Mouse (Mus musculus) R1 (cell line): ENCODE results near the gene Muc13.

ENCODE experiments used
- DNase-seq: peaks from one replicate; pipeline ENCODE4 v3.0.0-alpha.2; 2018; ENCODE audit warnings: low read depth, low spot score

The Muc13 gene

DNA sequence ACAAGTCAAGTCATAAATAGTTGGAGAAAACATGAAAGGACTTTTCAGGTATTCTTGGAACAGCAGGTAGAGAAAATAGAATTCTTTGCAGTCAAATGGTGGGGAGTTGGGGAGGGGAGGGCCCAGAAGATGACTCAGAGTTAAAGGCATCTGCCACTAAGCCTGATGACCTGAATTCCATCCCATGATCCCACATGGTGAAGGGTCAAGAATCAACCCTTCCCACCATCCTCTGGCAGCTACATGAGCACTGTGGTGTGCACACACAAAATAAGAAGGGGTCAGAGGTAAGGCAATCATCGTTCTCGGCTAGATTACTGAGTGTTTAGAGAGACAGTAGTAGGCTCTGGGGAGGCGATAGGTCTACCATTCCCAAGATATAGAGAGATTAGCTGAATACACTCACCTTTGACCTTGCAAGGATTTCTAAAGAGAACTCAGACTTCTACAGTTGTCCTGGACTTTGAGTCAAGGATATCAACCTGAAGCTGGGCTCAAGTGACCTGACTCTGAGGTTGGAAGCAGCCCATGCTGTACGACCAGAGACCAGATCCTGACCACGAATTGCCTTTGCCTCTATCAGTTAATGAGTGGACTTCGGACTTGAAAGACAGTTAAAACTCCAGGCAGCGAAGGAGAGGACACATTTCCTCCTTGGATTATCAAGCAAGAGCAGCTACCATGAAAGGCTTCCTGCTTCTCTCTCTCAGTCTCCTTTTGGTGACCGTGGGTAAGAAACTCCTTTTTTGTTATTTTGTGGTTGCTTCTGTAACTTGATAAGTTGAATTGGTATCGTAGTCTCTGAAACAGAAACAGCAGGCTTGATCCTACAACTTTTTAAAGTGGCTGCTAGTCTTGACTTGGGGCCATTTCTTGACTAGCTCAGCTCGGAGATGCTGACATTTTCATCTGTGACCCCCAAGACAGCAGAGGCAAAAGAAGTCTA is at the start of gene Muc13:
Gene Muc13, plus strand, starts transcription at position 192 of the 946 bp plus-strand sequence.
- no peak for DNase-seq

DNA sequence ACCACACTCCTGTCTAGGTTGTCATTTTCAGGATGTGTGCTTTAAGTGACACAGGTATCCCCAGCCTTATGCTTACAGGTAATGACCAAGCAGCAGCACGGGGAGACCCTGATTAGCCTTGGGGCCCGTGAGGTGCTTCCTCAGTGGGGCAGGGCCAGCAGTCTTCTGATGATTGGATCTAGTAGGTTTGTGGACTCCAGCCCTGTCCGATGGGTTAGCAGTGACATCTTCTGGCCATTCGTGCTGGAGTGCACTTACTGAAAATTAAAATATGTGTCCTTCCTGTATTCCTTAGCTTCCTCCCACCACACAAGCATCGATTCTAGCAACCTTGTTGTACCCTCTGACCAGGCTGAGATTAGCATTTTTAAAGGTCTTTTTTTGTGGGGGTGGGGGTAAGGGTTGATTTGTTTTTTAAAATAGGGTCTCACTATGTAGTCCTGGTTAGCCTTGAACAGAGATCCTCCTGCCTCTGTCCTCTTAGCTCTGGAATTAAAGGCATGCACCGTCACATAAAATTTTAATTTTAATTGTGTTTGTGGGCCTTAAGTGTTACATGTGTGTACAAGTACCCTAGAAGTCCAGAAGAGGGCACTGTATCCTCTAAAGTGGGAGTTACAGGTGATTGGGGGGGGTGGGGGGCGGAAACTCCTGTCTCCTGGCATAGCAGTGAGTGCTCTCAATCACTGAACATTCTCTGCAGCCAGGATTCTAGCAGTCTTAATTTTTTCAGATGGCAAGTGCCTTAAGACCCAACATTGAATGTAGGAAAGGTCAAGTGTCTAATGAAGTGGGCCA is 49.0 kb upstream of the Muc13 start:
- DNase-seq, result peak; percentile 67

DNA sequence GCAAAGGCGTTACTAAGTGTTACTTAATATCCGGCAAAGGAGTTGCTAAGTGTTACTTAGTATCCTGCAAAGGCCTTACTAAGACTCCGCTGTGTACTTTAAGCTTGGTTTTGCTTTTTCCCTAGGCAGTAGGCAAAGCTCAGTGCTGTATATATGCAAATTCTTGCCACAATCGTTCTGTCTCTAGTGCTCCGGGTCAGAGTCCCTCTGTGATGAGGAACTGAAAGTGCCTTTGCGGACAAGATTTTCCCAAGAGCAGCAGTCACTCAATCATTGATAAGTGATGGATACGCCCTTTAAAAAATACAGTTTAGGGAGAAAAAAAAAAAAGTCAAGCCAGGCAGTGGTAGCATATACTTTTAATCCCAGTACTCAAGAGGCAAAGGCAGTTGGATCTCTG is 48.4 kb upstream of the Muc13 start:
- no peak for DNase-seq

DNA sequence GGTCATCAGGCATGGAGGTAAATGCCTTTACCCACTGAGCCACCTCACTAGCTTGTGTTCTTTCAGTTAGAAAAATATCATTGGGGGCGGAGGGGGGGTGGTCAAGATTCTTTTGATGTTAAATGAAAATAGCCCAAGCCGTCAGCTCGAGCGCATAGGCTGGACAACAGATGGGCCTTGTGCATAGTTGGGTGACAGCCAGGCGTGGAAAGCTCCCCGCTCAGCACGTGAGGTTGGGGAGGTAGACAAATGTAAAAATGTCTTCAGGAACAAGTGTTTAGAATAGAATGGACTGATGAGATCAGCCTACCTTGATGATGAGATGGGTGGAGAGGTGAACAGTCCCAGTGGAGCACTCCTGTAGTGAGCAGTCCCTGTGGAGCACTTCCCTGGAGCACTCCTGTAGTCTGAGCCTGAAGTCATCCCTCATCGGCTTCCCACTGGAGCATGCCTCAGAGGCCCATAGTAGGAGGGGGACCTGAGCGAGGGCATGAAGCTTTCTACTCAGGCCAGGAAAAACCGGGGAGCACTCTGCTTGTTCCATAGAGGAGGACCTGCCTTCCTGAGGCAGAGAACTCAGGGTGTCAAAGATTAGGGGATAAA is 47.7 kb upstream of the Muc13 start:
- DNase-seq, result no peak

DNA sequence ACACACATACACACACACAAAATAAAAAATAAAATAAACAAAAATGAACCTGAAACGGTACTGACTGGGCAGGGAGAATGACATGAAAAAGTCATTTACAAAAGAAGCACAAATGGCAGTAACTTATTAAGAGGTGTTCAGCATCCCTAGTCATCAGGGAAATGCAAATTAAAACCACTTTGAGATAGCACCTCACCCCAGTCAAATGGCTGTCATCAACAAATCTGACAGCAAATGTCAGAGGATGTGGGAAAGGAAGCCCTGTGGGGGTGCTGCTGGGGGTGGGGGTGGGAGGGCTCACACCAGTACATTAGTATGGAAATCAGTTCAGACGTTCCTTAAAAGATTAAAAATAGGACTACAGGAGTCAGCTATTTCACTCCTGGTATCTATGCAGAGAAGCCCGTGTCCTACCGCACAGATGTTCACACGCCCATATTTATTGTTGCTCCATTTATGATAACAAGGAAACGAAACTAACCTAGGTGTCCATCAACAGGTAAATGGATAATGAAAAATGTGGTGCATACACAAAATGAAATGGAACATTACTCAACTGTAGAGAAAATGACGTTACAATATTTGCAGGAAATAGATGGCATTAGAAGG is 46.4 kb upstream of the Muc13 start:
- DNase-seq, result no peak

DNA sequence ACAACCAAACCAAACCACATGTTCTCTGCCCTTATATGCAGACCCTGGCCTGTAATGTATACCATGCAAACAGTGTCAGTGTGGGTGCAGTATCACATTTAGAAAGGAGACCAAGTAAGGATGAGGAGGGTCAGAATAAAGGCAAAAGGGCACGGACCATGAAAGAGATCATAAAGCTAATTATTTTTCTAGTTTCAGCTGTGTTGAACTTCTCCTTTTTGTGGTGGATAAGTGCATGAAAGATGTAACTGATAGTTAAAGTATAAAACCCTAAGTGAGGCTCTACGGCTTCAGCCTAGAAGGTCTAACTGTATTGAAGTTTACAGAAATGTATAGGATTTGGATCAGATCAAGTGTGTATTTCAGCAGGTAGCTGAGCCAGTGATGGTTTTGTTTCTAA is 45.8 kb upstream of the Muc13 start:
- DNase-seq, result no peak

DNA sequence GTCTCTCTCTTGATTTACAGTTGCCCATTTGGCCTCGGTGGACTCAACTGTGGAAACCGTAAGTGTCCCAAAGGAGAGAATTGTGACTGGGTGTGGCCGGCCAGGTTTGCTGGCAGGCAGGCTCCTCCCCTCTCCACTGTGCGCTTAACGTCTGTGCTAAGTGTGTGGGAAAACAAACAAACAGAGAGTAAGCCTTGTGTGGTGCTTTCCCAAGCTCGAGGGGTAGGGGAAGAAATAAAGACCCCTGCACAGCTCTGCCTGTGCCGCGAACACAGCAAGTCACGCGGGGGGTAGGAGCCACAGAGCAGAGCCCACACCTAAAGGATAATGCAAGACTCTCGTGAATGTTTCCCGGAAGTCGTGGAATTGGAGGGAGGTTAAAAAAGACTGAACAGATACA is 42.7 kb upstream of the Muc13 start:
- peak; percentile 57 for DNase-seq

DNA sequence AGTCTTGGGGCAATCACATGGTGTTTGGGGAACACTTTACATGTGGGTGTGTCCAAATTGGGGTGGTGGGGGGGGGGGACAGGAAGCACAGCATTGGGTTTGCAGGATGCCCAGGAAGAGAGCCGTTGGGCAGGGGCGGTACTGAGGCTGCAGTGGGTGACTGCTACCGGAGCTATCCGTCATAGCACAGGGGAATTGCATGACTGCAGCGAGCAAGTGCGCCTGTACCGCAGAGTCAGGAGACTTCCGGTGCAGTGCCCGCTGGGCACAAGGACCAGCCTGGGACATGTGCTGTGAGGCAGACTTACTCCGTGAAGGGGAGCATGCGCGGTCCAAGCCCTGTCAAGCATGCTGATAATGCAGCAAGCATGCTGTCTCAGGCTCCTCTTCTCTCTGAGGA is 42.2 kb upstream of the Muc13 start:
- DNase-seq, result peak; percentile 47

DNA sequence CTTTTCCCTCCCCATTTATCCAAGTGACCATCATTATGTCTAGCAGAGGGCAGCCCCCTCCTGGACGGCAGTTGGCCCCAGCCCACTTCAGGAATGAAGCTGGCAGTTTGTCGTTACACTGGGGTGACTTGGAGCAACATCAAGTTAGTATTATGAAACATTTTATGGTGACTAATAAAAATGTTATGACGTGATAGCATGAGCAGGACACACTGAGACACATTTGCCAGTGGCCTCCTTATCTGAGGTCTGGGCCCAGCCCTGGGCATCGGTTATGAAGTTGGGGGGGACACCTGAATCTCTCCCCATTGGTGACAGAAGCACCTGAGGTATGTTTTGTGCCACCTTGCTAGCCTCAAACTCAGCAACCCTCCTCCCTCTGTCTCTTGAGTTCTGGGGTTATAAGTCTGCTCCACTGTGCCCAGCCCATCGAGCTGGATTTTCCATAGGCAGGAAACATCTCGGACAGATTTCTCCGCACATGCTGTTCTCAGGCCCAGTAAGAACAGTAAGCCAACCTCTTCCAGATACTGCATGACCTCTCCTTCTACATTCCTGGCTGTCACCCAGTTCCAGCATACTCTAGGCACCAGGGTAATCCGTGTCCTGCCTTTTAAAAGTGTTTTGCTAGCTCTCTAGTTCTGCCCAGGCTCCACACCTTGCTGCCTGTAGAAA is 40.8 kb upstream of the Muc13 start:
- no peak for DNase-seq

DNA sequence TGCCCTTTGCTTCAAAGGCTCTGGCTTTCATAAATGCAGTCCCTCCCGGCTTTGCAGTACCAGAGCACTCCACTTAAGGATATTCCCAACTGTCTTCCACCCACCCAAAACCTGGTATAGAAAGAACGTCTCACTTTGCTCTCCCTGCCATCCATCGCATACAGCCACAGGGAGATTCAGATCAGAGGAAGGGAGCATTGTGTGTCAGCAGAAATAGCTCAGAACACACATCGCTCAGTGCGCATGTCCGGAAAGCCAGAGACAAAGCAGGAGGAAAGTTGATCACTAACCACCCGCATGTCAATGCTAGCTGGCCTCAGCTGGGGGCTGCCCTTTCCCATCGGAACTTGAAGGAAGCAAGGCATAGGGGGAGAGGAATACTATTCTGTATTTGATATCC is 38.5 kb upstream of the Muc13 start:
- DNase-seq, result peak; percentile 63

DNA sequence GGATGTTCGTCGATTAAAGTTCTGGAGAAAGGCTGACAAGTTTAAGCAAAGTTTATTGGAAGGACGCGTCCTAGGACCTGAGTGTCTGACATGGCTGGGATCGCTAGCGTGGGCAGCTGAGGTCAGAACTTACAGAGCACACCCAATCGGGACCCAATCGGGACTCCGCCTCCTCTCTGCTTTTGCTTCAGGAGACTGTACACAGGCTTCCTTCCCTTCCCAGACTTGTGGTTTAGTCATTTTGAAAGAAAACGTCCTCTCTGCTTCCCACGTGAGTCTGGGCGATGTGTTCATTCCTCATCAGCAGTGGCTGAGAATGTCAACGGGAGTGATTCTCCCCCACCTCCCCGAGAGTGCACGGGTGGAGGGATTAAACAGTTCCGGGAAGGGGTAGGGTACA is 37.9 kb upstream of the Muc13 start:
- DNase-seq, result peak; percentile 40

DNA sequence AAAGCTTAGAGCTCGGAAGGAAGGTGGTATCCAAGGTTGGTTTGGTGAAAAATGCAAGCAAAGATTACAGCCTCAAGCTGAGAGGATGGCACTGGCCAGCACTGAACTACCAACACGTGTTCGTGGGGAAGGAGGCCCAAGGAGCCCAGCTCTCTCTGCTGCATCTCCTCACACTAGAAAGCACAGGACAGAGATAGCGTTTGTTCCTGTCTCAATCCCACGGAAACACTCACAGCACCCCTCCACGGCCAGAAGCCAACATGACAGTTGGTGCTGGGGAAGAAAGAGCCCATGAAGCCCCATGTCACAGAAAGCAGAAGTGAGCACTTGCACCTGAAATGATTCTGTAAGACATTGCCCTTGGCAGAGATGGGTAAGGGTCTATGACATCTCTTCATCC is 37.4 kb upstream of the Muc13 start:
- DNase-seq, result no peak

DNA sequence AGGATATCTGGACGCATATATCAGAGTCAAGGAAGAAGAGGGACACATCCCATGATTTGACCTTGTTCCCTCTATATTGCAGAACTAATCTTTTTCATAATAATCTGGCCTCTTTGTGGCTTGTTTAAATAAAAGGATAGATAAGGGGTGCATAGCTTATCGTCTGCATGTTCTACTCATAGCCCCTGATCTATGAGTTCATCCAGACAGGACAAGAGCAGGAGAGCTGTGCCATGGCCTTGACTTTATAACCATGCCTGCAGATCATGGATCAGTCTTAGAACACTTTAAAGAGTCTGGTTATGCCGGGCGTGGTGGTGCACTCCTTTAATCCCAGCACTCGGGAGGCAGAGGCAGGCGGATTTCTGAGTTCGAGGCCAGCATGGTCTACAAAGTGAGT is 34.6 kb upstream of the Muc13 start:
- DNase-seq, result no peak

DNA sequence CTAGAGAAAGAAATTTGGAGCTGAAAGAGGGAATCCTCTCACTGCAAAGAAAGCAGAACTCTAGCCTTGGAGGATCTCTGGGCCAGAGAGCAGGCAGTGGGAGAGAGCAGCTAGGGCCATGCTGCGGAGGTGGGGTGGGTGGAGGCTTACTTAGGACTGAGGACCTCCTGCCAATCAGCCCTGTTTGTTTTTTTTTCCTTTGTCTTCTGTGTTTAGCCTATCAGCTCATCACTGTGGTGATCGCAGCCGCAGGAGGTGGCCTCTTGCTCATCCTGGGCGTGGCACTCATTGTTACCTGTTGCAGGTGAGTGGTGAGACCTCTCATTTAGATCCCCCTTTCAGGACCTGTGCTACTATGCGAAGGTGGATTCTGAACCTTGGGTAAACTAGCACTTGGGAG is 33.3 kb upstream of the Muc13 start:
- DNase-seq, result peak; percentile 71

DNA sequence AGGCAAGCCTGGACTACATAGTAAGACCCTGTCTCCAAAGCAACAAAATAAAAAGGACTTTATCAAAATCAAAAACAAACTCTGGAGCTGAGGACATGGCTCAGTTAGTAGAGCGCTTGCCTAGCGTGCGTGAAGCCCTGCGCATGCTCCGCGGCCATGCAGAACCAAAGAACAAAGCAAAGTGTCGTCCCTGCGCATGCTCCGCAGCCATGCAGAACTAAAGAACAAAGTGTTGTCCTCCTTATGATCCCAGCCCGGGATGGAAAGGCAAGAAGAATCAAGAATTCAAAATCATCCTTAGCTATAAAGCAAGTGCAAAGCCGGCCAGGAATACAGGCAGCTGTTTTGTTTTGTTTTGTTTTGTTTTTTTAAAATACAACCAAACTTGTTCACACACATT is 32.8 kb upstream of the Muc13 start:
- DNase-seq, result peak; percentile 83

DNA sequence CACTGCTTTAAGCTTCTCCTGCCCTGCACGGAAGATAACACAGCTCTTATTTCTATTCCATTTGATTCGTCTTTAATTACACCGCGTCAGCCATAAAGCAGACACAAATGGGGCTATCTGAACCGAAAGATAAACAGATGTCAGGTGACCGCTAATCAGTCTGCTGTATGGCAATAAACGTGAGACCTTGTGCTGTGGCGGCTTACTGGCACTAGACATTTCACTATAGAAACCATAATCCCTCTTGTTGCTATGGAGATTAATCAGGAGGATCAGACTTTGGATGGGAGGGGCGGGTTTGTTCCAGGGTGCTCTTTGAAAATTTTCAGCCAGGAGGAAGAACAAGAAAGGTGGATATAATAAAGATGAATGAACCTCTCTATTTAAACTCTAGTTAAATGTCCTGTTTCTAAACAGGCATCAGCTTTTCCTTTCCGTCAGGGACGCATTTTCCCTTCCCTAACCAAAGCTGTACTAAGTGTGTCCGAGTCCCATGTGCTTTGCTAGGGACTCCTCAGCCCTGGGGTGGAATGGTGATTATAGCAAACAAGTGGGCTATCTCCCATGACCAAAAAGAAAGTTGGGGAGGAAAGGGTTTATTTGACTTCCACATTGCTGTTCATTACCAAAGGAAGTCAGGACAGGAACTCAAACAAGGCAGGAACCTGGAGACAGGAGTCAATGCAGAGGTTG is 29.2 kb upstream of the Muc13 start:
- DNase-seq, result peak; percentile 37

DNA sequence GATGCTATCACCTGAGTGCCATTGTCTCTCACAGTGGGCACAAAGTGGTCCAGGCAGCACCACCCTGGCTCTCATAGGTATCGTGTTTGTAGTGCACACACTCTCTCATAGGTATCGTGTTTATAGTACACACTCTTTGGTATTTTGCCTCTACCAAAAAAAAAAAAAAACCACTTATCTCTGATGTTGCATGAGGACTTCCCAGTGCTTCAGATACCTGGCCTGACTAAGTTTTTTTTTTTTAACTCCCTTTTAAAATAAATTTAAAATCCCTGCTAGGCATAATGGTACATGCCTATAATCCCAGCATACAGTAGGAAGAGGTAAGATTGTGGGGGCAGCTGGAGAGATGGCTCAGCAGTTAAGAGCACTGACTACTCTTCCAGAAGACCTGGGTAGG is 28.4 kb upstream of the Muc13 start:
- no peak for DNase-seq

DNA sequence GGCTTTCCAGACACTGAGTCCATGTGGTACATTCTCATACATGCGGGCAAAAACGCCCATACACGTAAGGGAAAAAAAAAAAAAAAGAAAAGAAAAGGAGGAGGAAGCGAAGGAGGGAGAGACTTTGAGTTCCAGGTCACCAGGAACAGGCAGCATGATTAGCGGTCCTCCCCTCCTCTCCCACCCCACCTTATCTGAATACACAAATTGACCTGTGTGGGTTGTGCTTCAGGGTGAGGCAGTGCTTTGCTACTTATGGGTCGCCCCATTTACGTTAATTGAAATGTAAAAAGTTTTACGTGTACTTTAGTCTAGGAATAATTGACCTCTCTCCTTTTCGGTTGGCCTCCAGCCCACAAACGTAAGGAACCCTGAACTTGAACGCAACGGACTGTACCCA is 27.5 kb upstream of the Muc13 start:
- DNase-seq, result no peak

DNA sequence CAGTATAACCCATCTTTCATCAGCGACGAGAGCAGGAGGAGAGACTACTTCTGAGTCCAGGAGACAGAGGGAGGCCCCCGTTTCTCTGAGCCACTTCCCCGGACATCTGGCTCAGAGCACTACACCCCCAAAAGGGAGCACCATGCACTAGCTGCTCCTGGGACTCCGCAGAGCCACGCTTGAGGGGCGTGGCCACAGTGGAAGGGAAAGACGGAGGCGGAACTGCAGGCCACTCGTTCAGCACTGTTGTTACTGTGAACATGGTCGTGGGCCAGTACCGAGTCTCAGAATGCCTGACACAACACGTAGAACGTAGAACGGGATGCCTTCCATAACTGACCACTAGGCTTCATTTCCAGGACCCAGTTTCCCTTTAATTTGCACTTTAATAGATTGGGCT is 27.1 kb upstream of the Muc13 start:
- peak; percentile 64 for DNase-seq

DNA sequence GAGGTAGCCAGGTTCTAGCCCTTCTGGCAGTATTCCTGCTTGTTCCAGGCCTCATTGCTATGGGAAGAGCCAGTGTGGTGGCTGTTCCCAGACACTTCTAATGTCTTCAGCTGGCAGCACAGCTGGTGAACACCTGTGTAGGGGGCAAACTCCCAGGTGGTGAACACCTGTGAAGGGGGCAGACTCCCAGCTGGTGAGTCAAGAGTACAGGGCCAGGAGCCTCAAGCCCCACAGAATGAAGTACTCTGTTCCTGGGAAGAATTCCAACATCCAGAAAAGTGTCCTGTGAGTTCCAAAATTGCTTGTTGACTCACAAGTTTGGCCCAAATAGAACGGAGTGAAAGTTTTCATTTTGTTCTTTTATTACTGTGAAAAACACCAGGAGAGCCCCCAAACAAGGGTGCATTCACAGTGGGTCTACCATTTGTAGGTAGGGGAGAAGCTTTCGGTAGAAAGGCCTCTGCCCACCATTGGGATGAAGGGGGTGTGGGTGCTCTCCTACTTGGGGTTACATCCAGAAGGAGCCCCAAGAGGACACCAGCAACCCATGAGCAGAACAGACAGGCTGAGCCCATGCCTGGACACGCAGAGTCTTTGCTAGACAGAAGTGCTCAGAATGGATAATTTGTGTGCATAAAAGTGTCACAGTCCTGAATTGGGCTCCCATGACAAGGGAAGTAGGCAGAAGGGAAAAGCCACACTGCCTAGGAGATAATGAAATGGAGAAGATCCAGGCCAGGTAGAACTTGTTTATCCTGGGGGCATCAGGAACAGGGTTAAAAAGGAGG is 25.2 kb upstream of the Muc13 start:
- DNase-seq, result no peak
